Mouse (Mus musculus) small intestine, adult 2 months (tissue): ENCODE results near the gene Crnkl1. TPM values are rescaled to one million over a fixed set of nuclear protein-coding genes. Genes with fewer than 3 reads are reported as not detected.

Experiments
- H3K27ac ChIP-seq: fragments of 200-500 bp; 2 replicates; pipeline ENCODE4 v1.5.1; 2012; ENCODE audit warnings: low read depth, low read length, control low read depth, inconsistent platforms; ENCODE audit not compliant: insufficient read depth
- H3K27me3 ChIP-seq: fragments of 200-500 bp; 2 replicates; pipeline ENCODE4 v1.6.1; 2012; ENCODE audit warnings: mild to moderate bottlenecking, moderate library complexity, low read length, inconsistent platforms; ENCODE audit not compliant: control insufficient read depth, insufficient read depth
- H3K36me3 ChIP-seq: fragments of 200-500 bp; 2 replicates; pipeline ENCODE4 v1.6.1; 2012; ENCODE audit warnings: mild to moderate bottlenecking, low read length, control low read depth, inconsistent platforms; ENCODE audit not compliant: control insufficient read depth, insufficient read depth
- H3K4me1 ChIP-seq: fragments of 200-500 bp; 2 replicates; pipeline ENCODE4 v1.6.1; 2012; ENCODE audit warnings: low read length, inconsistent platforms, mixed read lengths; ENCODE audit not compliant: control insufficient read depth, insufficient read depth, insufficient read length
- H3K4me3 ChIP-seq: fragments of 200-500 bp; 2 replicates; pipeline ENCODE4 v1.5.1; 2012; ENCODE audit warnings: low read depth, mild to moderate bottlenecking, control low read depth, inconsistent platforms, low read length, moderate library complexity
- CTCF ChIP-seq: fragments of 200-500 bp; IDR thresholded peaks from 2 replicates; pipeline ENCODE4 v1.5.1; 2012; ENCODE audit warnings: low read depth, mild to moderate bottlenecking, control low read depth, inconsistent platforms, low read length, moderate library complexity, mixed read lengths; ENCODE audit not compliant: insufficient replicate concordance, insufficient read length; ENCODE audit errors: extremely low read depth
- POLR2A ChIP-seq: fragments of 200-500 bp; IDR thresholded peaks from 2 replicates; pipeline ENCODE4 v1.6.1; 2012; ENCODE audit warnings: low read depth, mild to moderate bottlenecking, control low read depth, inconsistent platforms, low read length, moderate library complexity
- WGBS: fragments of 180-500 bp; shearing (Covaris S2); methylation state at CpG from one replicate; pipeline ENCODE4 v1.1.7; 2018; 5-methylcytosine and 5-hydroxymethylcytosine counted together
- polyA plus RNA-seq: library from polyadenylated mRNA; depleted of rRNA; stranded (reverse); fragments of >200 nt; gene quantifications from 2 replicates; pipeline ENCODE4 v1.2.3, GENCODE M21; 2012

Crnkl1 gene
- polyA plus RNA-seq, 1 experiment = 5.2 TPM

DNA sequence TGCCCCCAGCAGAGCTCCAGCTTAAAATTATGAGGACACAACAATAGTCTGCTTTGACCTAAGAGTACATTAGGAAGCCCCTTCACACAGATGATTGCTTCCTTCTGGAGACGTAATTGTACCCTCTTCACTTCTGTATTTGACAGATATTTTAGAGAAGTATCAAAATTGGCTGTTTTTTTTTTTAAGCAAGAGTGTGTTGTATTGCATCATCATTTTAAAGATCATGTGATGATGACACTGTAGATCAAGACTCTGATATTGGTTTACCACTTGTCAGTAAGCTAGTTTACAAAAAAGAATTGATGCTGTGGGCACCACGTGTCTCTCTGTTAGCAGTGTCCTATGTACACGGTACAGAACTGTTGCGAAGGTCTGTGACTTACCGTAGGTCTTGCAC lies 17.9 kb upstream of the Crnkl1 start:
- no peak for TF ChIP-seq POLR2A
- Histone ChIP-seq H3K27ac (no peak overlapping the region), H3K36me3 (no peaks in the 10 kb centered on the region), H3K4me3 (no peak overlapping the region), H3K27me3 (no peaks in the 10 kb centered on the region), H3K4me1 (no peaks in the 10 kb centered on the region)
- 69% methylated on average over 5 of the region's 5 CpGs for WGBS

DNA sequence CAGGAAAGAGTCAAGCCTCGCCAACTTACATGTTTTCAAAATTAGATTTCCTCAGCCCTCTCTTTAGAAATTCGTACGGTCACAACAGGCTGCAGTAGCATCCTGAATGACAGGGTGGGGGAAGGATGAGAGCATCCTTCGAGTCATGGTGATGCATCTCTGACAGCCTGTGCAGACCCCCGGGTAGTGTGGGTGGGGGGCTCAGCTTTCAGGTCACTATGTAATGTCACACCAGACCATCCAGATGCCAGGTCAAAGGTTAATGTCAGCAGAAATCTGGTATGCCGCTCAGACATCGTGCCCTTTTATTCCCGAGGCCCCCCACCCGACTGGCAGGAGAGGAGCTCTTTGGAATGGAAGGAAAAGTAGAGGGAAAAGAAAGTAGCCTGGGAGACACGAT lies 15.4 kb upstream of the Crnkl1 start:
- H3K36me3 ChIP-seq = no peaks in the 10 kb centered on the region
- TF ChIP-seq POLR2A (no peak), CTCF (no peak)
- H3K27me3 ChIP-seq = no peaks in the 10 kb centered on the region
- no peak overlapping the region for H3K4me3 ChIP-seq
- H3K4me1 ChIP-seq = no peaks in the 10 kb centered on the region
- no peak overlapping the region for H3K27ac ChIP-seq
- WGBS = 44% methylated on average over 10 of the region's 10 CpGs

DNA sequence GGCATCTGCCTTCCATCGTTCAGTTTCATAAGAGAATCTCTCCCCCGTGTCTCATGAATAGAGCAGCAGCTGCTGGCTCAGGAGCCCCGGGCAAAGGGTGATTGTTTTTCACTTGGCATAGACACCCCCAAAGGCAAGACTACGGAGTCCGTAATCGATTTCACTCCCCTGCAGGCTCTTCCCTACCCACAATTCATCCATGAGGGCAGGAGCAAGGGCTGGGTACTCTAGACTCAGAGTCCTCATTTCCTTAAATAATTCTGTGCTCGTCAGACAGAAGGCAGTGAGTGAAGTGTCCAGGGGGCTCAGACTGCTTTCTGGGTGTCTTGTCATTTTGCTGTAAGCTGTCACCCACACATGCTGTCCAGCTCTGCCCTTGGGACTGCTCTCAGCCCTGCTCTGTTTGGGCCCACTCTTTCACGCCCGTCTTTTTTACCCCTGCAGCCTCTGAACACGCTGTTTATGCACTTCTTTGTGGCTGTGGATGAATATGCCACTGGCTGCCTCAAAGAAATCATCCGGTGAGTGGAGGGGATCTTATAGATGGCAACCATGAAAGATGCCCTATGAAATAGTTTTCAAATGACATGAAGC lies 14.8 kb upstream of the Crnkl1 start:
- H3K4me1 ChIP-seq = no peaks in the 10 kb centered on the region
- TF ChIP-seq CTCF (no peak), POLR2A (no peak)
- H3K4me3 ChIP-seq = no peak overlapping the region
- H3K27ac ChIP-seq = no peak overlapping the region
- no peaks in the 10 kb centered on the region for H3K27me3 ChIP-seq
- no peaks in the 10 kb centered on the region for H3K36me3 ChIP-seq
- WGBS = 62% methylated on average over 11 of the region's 11 CpGs

DNA sequence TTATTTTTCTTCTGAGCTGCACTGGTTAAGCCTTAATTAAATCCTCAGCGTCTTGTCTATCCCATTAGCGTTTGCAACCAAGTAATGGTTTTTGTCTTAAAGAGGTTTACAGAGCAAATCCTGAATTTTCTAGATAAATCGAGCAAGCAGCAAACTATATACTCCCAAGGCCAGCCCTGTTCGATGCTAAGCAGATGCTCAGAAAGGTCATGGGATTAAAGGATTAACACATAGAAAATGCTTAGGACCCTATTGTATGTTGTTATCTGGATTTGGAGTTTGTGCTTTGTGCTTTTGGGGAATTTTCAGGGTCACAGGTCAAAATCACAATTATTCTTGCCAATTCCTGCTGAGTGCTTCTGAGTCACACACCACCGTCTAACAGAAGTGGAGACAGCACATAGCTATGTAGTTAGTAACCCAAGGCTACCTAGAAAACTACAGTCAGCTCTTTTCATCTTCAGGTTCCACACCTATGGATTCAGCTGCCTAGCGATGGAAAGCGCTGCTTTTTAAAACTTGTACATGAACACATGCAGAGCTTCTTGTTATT lies 13.7 kb upstream of the Crnkl1 start:
- Histone ChIP-seq H3K27ac (no peak overlapping the region), H3K4me1 (no peaks in the 10 kb centered on the region), H3K27me3 (no peaks in the 10 kb centered on the region), H3K4me3 (no peak overlapping the region), H3K36me3 (no peaks in the 10 kb centered on the region)
- TF ChIP-seq CTCF (no peak), POLR2A (no peak)
- WGBS = 70% methylated on average over 7 of the region's 7 CpGs

DNA sequence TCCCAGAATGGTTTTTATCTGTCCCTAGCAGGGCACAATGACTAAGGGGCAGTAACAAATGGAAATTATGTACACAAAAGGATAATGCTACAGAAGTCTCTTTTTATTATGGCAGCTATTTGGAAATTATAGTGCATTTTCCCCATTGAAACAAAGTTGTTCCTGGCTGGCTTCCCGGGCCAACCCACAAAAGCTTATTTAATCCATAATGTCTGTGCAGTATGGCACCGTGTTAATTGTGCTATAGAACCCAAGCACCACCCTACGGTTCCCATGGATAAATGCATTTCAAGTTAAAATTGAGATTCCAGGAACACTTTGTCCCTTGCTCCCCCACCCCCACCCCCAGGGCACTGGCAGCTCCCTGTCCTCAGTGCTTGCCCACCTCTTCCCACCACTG lies 9.5 kb upstream of the Crnkl1 start:
- no peak overlapping the region for H3K4me3 ChIP-seq
- H3K36me3 ChIP-seq = no peaks in the 10 kb centered on the region
- H3K4me1 ChIP-seq = no peaks in the 10 kb centered on the region
- TF ChIP-seq POLR2A (no peak), CTCF (no peak)
- H3K27ac ChIP-seq = no peak overlapping the region
- 84% methylated on average over 3 of the region's 3 CpGs for WGBS
- H3K27me3 ChIP-seq = no peaks in the 10 kb centered on the region

DNA sequence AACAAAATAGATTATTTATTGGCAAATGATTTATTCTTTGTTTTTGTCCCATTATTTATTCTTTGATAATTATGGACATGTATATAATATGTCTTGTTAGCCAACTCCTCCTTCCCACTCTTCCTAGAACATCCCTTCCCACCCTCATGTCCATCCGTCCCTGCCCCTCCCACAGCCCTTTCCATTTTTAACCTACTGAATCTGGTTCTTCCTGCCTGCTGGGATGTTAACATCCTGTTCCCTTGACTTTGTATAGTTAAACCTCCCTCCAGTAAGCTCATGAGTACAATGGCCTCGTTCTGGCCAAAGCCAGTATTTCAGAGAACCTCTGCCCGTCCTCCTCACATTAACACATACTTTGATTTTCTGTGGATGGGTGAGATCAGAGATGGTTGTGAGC lies 6.6 kb upstream of the Crnkl1 start:
- 46% methylated on average over 3 of the region's 3 CpGs for WGBS
- Histone ChIP-seq H3K36me3 (no peaks in the 10 kb centered on the region), H3K4me1 (no peaks in the 10 kb centered on the region), H3K27me3 (no peaks in the 10 kb centered on the region), H3K27ac (no peak overlapping the region), H3K4me3 (no peak overlapping the region)
- no peak for TF ChIP-seq POLR2A
- no peak for TF ChIP-seq CTCF

DNA sequence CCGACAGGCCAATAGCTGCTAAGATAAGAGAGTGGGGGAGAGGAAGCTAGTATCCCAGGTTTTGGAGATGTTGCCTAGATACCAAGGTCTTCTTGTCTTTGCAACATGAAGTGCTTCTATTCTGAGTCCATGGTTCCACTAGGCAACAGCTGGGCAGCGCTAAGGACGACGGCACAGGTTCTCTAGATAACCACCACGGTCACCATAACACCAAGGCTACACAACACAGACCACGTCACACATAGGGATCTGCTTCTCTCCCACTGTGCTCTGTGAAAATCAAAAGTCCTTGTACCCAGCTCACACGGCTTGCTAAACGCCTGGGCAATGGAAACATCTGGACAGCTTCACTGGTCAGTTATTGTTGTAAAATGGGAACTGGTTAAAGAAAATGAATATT lies 2.2 kb upstream of the Crnkl1 start:
- TF ChIP-seq CTCF (no peak), POLR2A (no peak)

More for the DNA sequence above, 2.2 kb upstream of the Crnkl1 start:
- Histone ChIP-seq H3K36me3 (no peaks in the 10 kb centered on the region; the same call in 1 of the 2 replicates), H3K4me1 (peaks cover 3% of the 10 kb centered on the region; the same call in 1 of the 2 replicates), H3K27me3 (no peaks in the 10 kb centered on the region; the same call in 1 of the 2 replicates), H3K4me3 (no peak overlapping the region), H3K27ac (no peak overlapping the region)
- 70% methylated on average over 8 of the region's 8 CpGs for WGBS
